Mouse (Mus musculus): Measurements from ENCODE around the gene Xpnpep1.

Gene Xpnpep1

GRCm38 (mm10) chr19:53066531-53066930 is 26.5 kb upstream of the Xpnpep1 start:
- DNase-seq (ENCODE audit: low spot score in 2 of 2) = peak; percentile 44 to 56

GRCm38 (mm10) chr19:53064972-53065361 is 25.0 kb upstream of the Xpnpep1 start:
- DNase-seq (ENCODE audit: low spot score in 2 of 2) = no peak

GRCm38 (mm10) chr19:53064292-53064971 is 24.4 kb upstream of the Xpnpep1 start:
- DNase-seq (ENCODE audit: low spot score in 2 of 2) = no peak

GRCm38 (mm10) chr19:53062046-53062445 is 22.0 kb upstream of the Xpnpep1 start:
- no peak for DNase-seq (ENCODE audit: low spot score in 2 of 2)

- DNase-seq (ENCODE audit: low spot score in 2 of 2) = no peak
Measured at GRCm38 (mm10) chr19:53059344-53060111, 19.5 kb upstream of the Xpnpep1 start.

GRCm38 (mm10) chr19:53058726-53059334 is 18.8 kb upstream of the Xpnpep1 start:
- no peak for DNase-seq (ENCODE audit: low spot score in 2 of 2)

- no peak for DNase-seq (ENCODE audit: low spot score in 2 of 2)
Measured at GRCm38 (mm10) chr19:53057980-53058725, 18.1 kb upstream of the Xpnpep1 start.

- no peak for DNase-seq (ENCODE audit: low spot score in 2 of 2)
Measured at GRCm38 (mm10) chr19:53053355-53053754, 13.3 kb upstream of the Xpnpep1 start.

- DNase-seq (ENCODE audit: low spot score in 2 of 2) = no peak
Measured at GRCm38 (mm10) chr19:53052031-53052670, 12.1 kb upstream of the Xpnpep1 start.

- DNase-seq (ENCODE audit: low spot score in 2 of 2) = no peak
Measured at GRCm38 (mm10) chr19:53051288-53051985, 11.4 kb upstream of the Xpnpep1 start.

- no peak for DNase-seq (ENCODE audit: low spot score in 2 of 2)
Measured at GRCm38 (mm10) chr19:53050100-53050499, 10.1 kb upstream of the Xpnpep1 start.

GRCm38 (mm10) chr19:53047208-53047607 is 7.2 kb upstream of the Xpnpep1 start:
- DNase-seq (ENCODE audit: low spot score in 2 of 2) = peak; percentile 52 to 64

- no peak for DNase-seq (ENCODE audit: low spot score in 2 of 2)
Measured at GRCm38 (mm10) chr19:53043423-53044125, 3.6 kb upstream of the Xpnpep1 start.

- DNase-seq (ENCODE audit: low spot score in 2 of 2) = no peak
Measured at GRCm38 (mm10) chr19:53041570-53041969, 1.6 kb upstream of the Xpnpep1 start.

GRCm38 (mm10) chr19:53041133-53041510 is 1.1 kb upstream of the Xpnpep1 start:
- no peak for DNase-seq (ENCODE audit: low spot score in 2 of 2)

- no peak for DNase-seq (ENCODE audit: low spot score in 2 of 2)
Measured at GRCm38 (mm10) chr19:53039090-53039489, 924 bp downstream of the Xpnpep1 start.

GRCm38 (mm10) chr19:53038435-53038938 is 1.5 kb downstream of the Xpnpep1 start:
- DNase-seq (ENCODE audit: low spot score in 2 of 2) = peak; percentile 98 to 99

- peak in 1 of 2 experiments; percentile 38 for DNase-seq (ENCODE audit: low spot score in 2 of 2)
Measured at GRCm38 (mm10) chr19:53037925-53038419, 2.0 kb downstream of the Xpnpep1 start.

GRCm38 (mm10) chr19:53033159-53033943 is 6.7 kb downstream of the Xpnpep1 start:
- no peak for DNase-seq (ENCODE audit: low spot score in 2 of 2)

Measured in heart, adult 9 months (tissue).